ENCODE assay signal across 13 mouse cellular contexts in genomic region chr4:128721061-128721648, GRCm38 (mm10). TPM values are rescaled to one million over a fixed set of nuclear protein-coding genes. Genes with fewer than 3 reads are reported as not detected.
DNase-seq lines count a peak whose midpoint lies in the region; ATAC-seq and TF ChIP-seq lines count a peak whose summit lies in the region.
"Had no signal": no experiment of that assay in that cellular context is flagged by ENCODE, and none has a peak within 500 bp of the region (broad histone marks: within the 10 kb centered on the region; RNA-seq: fewer than 3 reads in every experiment).

No protein-coding gene starts in this region.

- H3K9me3 ChIP-seq in kidney, embryonic 15.5 days (replicated peaks), result no peaks in the 10 kb centered on the region
- H3K9me3 ChIP-seq in hindbrain, postnatal 0 days (ENCODE audit: low read length), result no peaks in the 10 kb centered on the region
- H3K9me3 ChIP-seq: heart, embryonic 15.5 days had no signal

- no peak for TF ChIP-seq CTCF in hindbrain, postnatal 0 days (IDR thresholded peaks at IDR 0.05; ENCODE audit: low read depth)

- no peak overlapping the region for H3K9ac ChIP-seq in kidney, embryonic 15.5 days
- no peak overlapping the region for H3K9ac ChIP-seq in hindbrain, postnatal 0 days (replicated peaks; ENCODE audit: low read length)
- H3K9ac ChIP-seq: heart, embryonic 15.5 days; liver, embryonic 14.5 days had no signal

- no peaks in the 10 kb centered on the region for H3K36me3 ChIP-seq in kidney, embryonic 15.5 days
- no peaks in the 10 kb centered on the region for H3K36me3 ChIP-seq in hindbrain, postnatal 0 days (ENCODE audit: insufficient read depth, low read length)
- H3K36me3 ChIP-seq: heart, embryonic 15.5 days had no signal

- H3K4me3 ChIP-seq in kidney, embryonic 15.5 days (replicated peaks), result no peak overlapping the region
- H3K4me3 ChIP-seq in hindbrain, postnatal 0 days (ENCODE audit: low read length), result no peak overlapping the region
- H3K4me3 ChIP-seq: erythroblast, embryonic 14.5 days; heart, embryonic 15.5 days had no signal

- ATAC-seq in kidney, embryonic 15.5 days (replicated peaks; ENCODE audit: low FRiP score), result no peak
- ATAC-seq in hindbrain, postnatal 0 days, result no peak

- DNase-seq in kidney, postnatal 4 days, result peak; percentile 49 to 66
- DNase-seq in cerebellum, postnatal 10 days, result peak; percentile 85 to 90
- peak; percentile 66 for DNase-seq in hindbrain, postnatal 0 days (ENCODE audit: low spot score)
- peak; percentile 75 for DNase-seq in retina, postnatal 1 day
- no peak for DNase-seq in lung, postnatal 14 days
- no peak for DNase-seq in right cerebral cortex, adult 2 months (ENCODE audit: low spot score in 2 of 2)
- DNase-seq: adrenal gland, postnatal 25 days; gastrocnemius, postnatal 25 days had no signal

- no peak overlapping the region for H3K27ac ChIP-seq in kidney, embryonic 15.5 days
- no peak overlapping the region for H3K27ac ChIP-seq in hindbrain, postnatal 0 days
- H3K27ac ChIP-seq: liver, embryonic 14.5 days had no signal

- 85% methylated on average over 9 of the region's 9 CpGs for WGBS in kidney, embryonic 15.5 days
- 44% methylated on average over 9 of the region's 9 CpGs for WGBS in hindbrain, postnatal 0 days

- H3K27me3 ChIP-seq in kidney, embryonic 15.5 days, result no peaks in the 10 kb centered on the region
- H3K27me3 ChIP-seq in hindbrain, postnatal 0 days (ENCODE audit: insufficient read depth, low read length), result no peaks in the 10 kb centered on the region
- H3K27me3 ChIP-seq: CH12.LX; heart, embryonic 15.5 days had no signal

- peaks cover 46% of the 10 kb centered on the region for H3K4me1 ChIP-seq in kidney, embryonic 15.5 days
- H3K4me1 ChIP-seq in hindbrain, postnatal 0 days (ENCODE audit: insufficient read depth, low read length), result peaks cover 40% of the 10 kb centered on the region

- H3K4me2 ChIP-seq in kidney, embryonic 15.5 days, result no peak overlapping the region
- no peak overlapping the region for H3K4me2 ChIP-seq in hindbrain, postnatal 0 days (ENCODE audit: low read depth, low read length)
- H3K4me2 ChIP-seq: heart, embryonic 15.5 days had no signal

RNA-seq across cellular contexts. Expression of gene A3galt2, which starts 34.0 kb away (rescaled TPM):
- polyA plus RNA-seq in kidney, embryonic 15.5 days (2015; fragmentation: Nextera tagmentation; extraction: Ambion mirVana), result 0.22 and 0.28 TPM in 2 replicates
- 0.47 and 1.1 TPM in 2 replicates for total RNA-seq in hindbrain, postnatal 0 days (2014; rRNA removed)
- polyA plus RNA-seq in hindbrain, postnatal 0 days (2015; fragmentation: Nextera tagmentation; extraction: Ambion mirVana), result 0.10 TPM in 2 replicates
- polyA plus RNA-seq: erythroblast, embryonic 14.5 days; heart, embryonic 15.5 days had no signal

Comparison
In these comparisons a context has a peak if more than half of its experiments do, and no peak if none do; other contexts are left out.
1. DNase-seq: peak in kidney, postnatal 4 days (2 of 2), cerebellum, postnatal 10 days (2 of 2), hindbrain, postnatal 0 days (single experiment) and retina, postnatal 1 day (single experiment); none in lung, postnatal 14 days (single experiment) and right cerebral cortex, adult 2 months (0 of 2).